Mouse (Mus musculus) limb, embryonic 10.5 days (tissue): ENCODE results near the gene Agrp. TPM values are rescaled to one million over a fixed set of nuclear protein-coding genes. Genes with fewer than 3 reads are reported as not detected.

Experiments used
- DNase-seq: peaks from one replicate; pipeline ENCODE4 v3.0.0-alpha.2; 2017; ENCODE audit warnings: low spot score
- H3K27ac ChIP-seq: fragments of 300-500 bp; sonication (generic); 2 replicates; pipeline ENCODE4 v1.5.1; 2016; ENCODE audit warnings: mild to moderate bottlenecking
- H3K27me3 ChIP-seq: fragments of 300-500 bp; sonication (generic); 2 replicates; pipeline ENCODE4 v1.6.1; 2016; ENCODE audit warnings: low read depth, mild to moderate bottlenecking; ENCODE audit not compliant: poor library complexity, severe bottlenecking
- H3K36me3 ChIP-seq: fragments of 300-500 bp; sonication (generic); 2 replicates; pipeline ENCODE4 v1.6.1; 2016; ENCODE audit warnings: mild to moderate bottlenecking, moderate library complexity
- H3K4me1 ChIP-seq: fragments of 300-500 bp; sonication (generic); 2 replicates; pipeline ENCODE4 v1.6.1; 2016
- H3K4me3 ChIP-seq: fragments of 300-500 bp; sonication (generic); 2 replicates; pipeline ENCODE4 v1.5.1; 2016; ENCODE audit warnings: mild to moderate bottlenecking, moderate library complexity
- H3K9me3 ChIP-seq: fragments of 300-500 bp; sonication (generic); replicated peaks from 2 replicates; pipeline ENCODE4 v1.6.1; 2016; ENCODE audit warnings: mild to moderate bottlenecking
- WGBS: fragments of 180-500 bp; shearing (Covaris S2); methylation state at CpG from one replicate; pipeline ENCODE4 v1.1.7; 2016; 5-methylcytosine and 5-hydroxymethylcytosine counted together
- polyA plus RNA-seq: library from polyadenylated mRNA; unstranded; fragments of >200 nt; fragmentation: Nextera tagmentation; extraction: Ambion mirVana; gene quantifications from 2 replicates; pipeline ENCODE4 v1.2.1, GENCODE M21; 2016

Gene Agrp
- polyA plus RNA-seq, 1 experiment from 2014 or later = 0.69 TPM

GRCm38 (mm10) chr8:105552032-105552431, 85.2 kb downstream of the Agrp start:
- Histone ChIP-seq H3K4me1 (peaks cover 3% of the 10 kb centered on the region), H3K27me3 (no peaks in the 10 kb centered on the region), H3K27ac (no peak overlapping the region), H3K9me3 (no peaks in the 10 kb centered on the region), H3K36me3 (no peaks in the 10 kb centered on the region), H3K4me3 (no peak overlapping the region)
- DNase-seq = no peak
- WGBS = 92% methylated on average over 2 of the region's 2 CpGs

DNA sequence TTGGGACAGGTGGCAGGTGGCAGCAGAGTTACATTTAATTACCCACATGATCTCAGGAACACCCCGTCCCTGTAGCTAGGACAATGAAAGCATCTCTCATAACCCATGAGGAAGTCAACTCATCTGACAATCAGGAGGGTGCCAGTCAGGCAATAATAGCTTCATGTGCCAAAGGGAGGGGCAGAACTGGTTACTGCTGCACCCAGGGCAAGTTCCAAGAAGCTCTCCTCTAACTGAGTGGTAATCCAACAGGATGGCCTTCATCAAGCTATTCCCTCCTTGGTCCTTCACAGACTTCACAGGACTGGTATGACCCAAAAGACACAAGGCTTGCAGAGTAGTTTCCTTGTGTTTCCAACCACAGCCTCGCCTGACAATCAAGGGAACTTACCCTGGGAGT, 87.1 kb downstream of the Agrp start:
- Histone ChIP-seq H3K9me3 (no peaks in the 10 kb centered on the region), H3K27ac (no peak overlapping the region), H3K4me3 (no peak overlapping the region), H3K36me3 (no peaks in the 10 kb centered on the region), H3K4me1 (peaks cover 14% of the 10 kb centered on the region), H3K27me3 (no peaks in the 10 kb centered on the region)
- 83% methylated on average over 2 of the region's 2 CpGs for WGBS
- DNase-seq = no peak

GRCm38 (mm10) chr8:105549506-105549905, 87.7 kb downstream of the Agrp start:
- Histone ChIP-seq H3K4me1 (peaks cover 20% of the 10 kb centered on the region), H3K27me3 (no peaks in the 10 kb centered on the region), H3K36me3 (no peaks in the 10 kb centered on the region), H3K27ac (no peak overlapping the region), H3K4me3 (no peak overlapping the region), H3K9me3 (no peaks in the 10 kb centered on the region)
- WGBS = 89% methylated on average over 1 of the region's 1 CpGs
- no peak for DNase-seq

- Histone ChIP-seq H3K4me1 (peaks cover 25% of the 10 kb centered on the region), H3K4me3 (no peak overlapping the region), H3K9me3 (no peaks in the 10 kb centered on the region), H3K27ac (no peak overlapping the region; the same call in 1 of the 2 replicates), H3K36me3 (peaks cover 2% of the 10 kb centered on the region; the same call in 1 of the 2 replicates), H3K27me3 (no peaks in the 10 kb centered on the region)
- DNase-seq = no peak
- WGBS = 78% methylated on average over 6 of the region's 6 CpGs
Measured at GRCm38 (mm10) chr8:105546384-105547350, 90.5 kb downstream of the Agrp start.

- DNase-seq = no peak
- H3K4me1 ChIP-seq = peaks cover 25% of the 10 kb centered on the region
- H3K4me3 ChIP-seq = no peak overlapping the region
- 0 out of 2 replicates have a peak overlapping the region, but pooled peaks have one; percentile 19 for H3K27ac ChIP-seq
- peaks cover 7% of the 10 kb centered on the region; the same call in 1 of the 2 replicates for H3K36me3 ChIP-seq
- WGBS = 90% methylated on average over 3 of the region's 3 CpGs
- no peaks in the 10 kb centered on the region for H3K9me3 ChIP-seq
- no peaks in the 10 kb centered on the region for H3K27me3 ChIP-seq
Measured at GRCm38 (mm10) chr8:105545249-105545648, 91.9 kb downstream of the Agrp start.

- 63% methylated on average over 7 of the region's 7 CpGs for WGBS
- no peaks in the 10 kb centered on the region for H3K27me3 ChIP-seq
- peaks cover 25% of the 10 kb centered on the region for H3K4me1 ChIP-seq
- no peak overlapping the region for H3K4me3 ChIP-seq
- H3K27ac ChIP-seq = peak overlapping the region; percentile 19; the same call in 1 of the 2 replicates
- H3K36me3 ChIP-seq = peaks cover 7% of the 10 kb centered on the region; the same call in 1 of the 2 replicates
- H3K9me3 ChIP-seq = no peaks in the 10 kb centered on the region
- DNase-seq = no peak
Measured at GRCm38 (mm10) chr8:105544544-105545205, 92.5 kb downstream of the Agrp start.

- Histone ChIP-seq H3K27ac (no peak overlapping the region), H3K9me3 (no peaks in the 10 kb centered on the region), H3K4me3 (no peak overlapping the region), H3K27me3 (no peaks in the 10 kb centered on the region), H3K4me1 (peaks cover 25% of the 10 kb centered on the region), H3K36me3 (peaks cover 16% of the 10 kb centered on the region; the same call in 1 of the 2 replicates)
- 69% methylated on average over 1 of the region's 1 CpGs for WGBS
- no peak for DNase-seq
Measured at GRCm38 (mm10) chr8:105543703-105544102, 93.5 kb downstream of the Agrp start.

DNA sequence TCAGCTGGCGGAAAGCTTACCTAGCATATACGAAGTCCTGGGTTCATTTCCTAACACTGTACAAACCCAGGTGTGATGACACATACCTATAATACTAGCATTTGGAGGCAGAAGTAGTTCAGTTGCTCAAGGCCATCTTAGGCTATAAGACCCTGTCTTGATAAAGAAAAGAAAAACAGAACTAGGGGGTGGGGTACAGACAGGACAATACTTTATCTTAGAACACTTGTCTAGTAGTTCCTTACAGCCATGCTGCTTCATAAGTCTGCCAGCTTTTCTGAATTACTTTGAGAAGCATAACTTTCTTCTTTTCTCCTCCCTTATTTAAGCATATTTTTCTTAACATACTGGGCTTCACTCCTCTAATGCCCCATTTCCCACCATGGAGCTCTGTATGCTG, 94.4 kb downstream of the Agrp start:
- Histone ChIP-seq H3K4me1 (peaks cover 25% of the 10 kb centered on the region), H3K27ac (no peak overlapping the region), H3K27me3 (no peaks in the 10 kb centered on the region), H3K4me3 (no peak overlapping the region), H3K36me3 (peaks cover 25% of the 10 kb centered on the region), H3K9me3 (no peaks in the 10 kb centered on the region)
- no peak for DNase-seq
- 97% methylated on average over 2 of the region's 2 CpGs for WGBS

- H3K4me3 ChIP-seq = no peak overlapping the region
- 88% methylated on average over 3 of the region's 3 CpGs for WGBS
- no peak overlapping the region for H3K27ac ChIP-seq
- H3K27me3 ChIP-seq = no peaks in the 10 kb centered on the region
- peaks cover 32% of the 10 kb centered on the region for H3K36me3 ChIP-seq
- H3K4me1 ChIP-seq = peaks cover 23% of the 10 kb centered on the region
- H3K9me3 ChIP-seq = no peaks in the 10 kb centered on the region
- no peak for DNase-seq
Measured at GRCm38 (mm10) chr8:105542032-105542656, 95.0 kb downstream of the Agrp start.

DNA sequence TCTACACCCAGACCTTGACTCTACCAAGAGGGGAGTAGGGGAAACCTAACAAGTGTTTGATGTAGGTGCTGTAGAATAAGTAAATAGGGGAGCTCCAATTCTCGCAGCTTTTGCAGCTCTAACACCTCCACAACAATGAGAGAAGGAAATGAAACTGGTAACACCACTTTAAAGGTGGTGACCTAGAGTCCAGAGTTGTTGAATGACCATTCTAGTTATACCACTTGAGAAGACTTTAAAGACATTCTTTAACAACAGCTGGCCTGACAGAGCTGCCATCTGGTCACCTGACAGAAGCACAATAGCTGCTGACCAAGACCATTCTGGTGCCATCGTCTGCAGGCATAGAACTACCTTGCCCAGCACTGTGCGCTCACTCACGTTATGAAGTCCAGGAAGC, 98.3 kb downstream of the Agrp start:
- peaks cover 8% of the 10 kb centered on the region for H3K4me1 ChIP-seq
- no peak overlapping the region for H3K4me3 ChIP-seq
- H3K36me3 ChIP-seq = peaks cover 46% of the 10 kb centered on the region
- no peaks in the 10 kb centered on the region for H3K9me3 ChIP-seq
- no peaks in the 10 kb centered on the region for H3K27me3 ChIP-seq
- WGBS = 83% methylated on average over 4 of the region's 4 CpGs
- no peak for DNase-seq
- no peak overlapping the region for H3K27ac ChIP-seq

- no peak for DNase-seq
- Histone ChIP-seq H3K4me1 (peaks cover 13% of the 10 kb centered on the region), H3K4me3 (no peak overlapping the region), H3K9me3 (no peaks in the 10 kb centered on the region), H3K27ac (no peak overlapping the region), H3K27me3 (no peaks in the 10 kb centered on the region), H3K36me3 (peaks cover 46% of the 10 kb centered on the region)
- WGBS = 91% methylated on average over 6 of the region's 6 CpGs
Measured at GRCm38 (mm10) chr8:105537011-105537677, 100.0 kb downstream of the Agrp start.

- H3K9me3 ChIP-seq = no peaks in the 10 kb centered on the region
- peaks cover 14% of the 10 kb centered on the region for H3K4me1 ChIP-seq
- H3K4me3 ChIP-seq = no peak overlapping the region
- no peak for DNase-seq
- WGBS = 90% methylated on average over 3 of the region's 3 CpGs
- peaks cover 43% of the 10 kb centered on the region for H3K36me3 ChIP-seq
- no peaks in the 10 kb centered on the region for H3K27me3 ChIP-seq
- no peak overlapping the region for H3K27ac ChIP-seq
Measured at GRCm38 (mm10) chr8:105536546-105536945, 100.6 kb downstream of the Agrp start.
